Comparison of ENCODE assay signal across 24 mouse cellular contexts in genomic region chr1:155515866-155516265, GRCm38 (mm10). TPM values are rescaled to one million over a fixed set of nuclear protein-coding genes. Genes with fewer than 3 reads are reported as not detected.
DNase-seq lines count a peak whose midpoint lies in the region; ATAC-seq and TF ChIP-seq lines count a peak whose summit lies in the region.
"Had no signal": no experiment of that assay in that cellular context is flagged by ENCODE, and none has a peak within 500 bp of the region (broad histone marks: within the 10 kb centered on the region; RNA-seq: fewer than 3 reads in every experiment).

No protein-coding gene starts in this region.

- no peak for TF ChIP-seq CTCF in brain, embryonic 14.5 days (IDR thresholded peaks at IDR 0.05; ENCODE audit: borderline replicate concordance, extremely low read depth, insufficient read depth, insufficient read length)
- TF ChIP-seq CTCF in lung, postnatal 0 days (IDR thresholded peaks at IDR 0.05): no peak

- peaks cover 9% of the 10 kb centered on the region; the same call in 1 of the 2 replicates for H3K4me1 ChIP-seq in forebrain, embryonic 16.5 days (replicated peaks; ENCODE audit: control insufficient read depth, insufficient read depth, low read length)
- H3K4me1 ChIP-seq in forebrain, embryonic 10.5 days: peaks cover 17% of the 10 kb centered on the region
- H3K4me1 ChIP-seq in lung, postnatal 0 days (ENCODE audit: insufficient read depth, low read depth, low read length): no peaks in the 10 kb centered on the region
- H3K4me1 ChIP-seq: embryonic facial prominence, embryonic 12.5 days; heart, embryonic 10.5 days; kidney, embryonic 15.5 days; limb, embryonic 15.5 days; midbrain, embryonic 15.5 days; neural tube, embryonic 13.5 days; stomach, embryonic 15.5 days had no signal

- H3K4me3 ChIP-seq in forebrain, embryonic 16.5 days (replicated peaks; ENCODE audit: low read length): no peak overlapping the region
- H3K4me3 ChIP-seq in forebrain, embryonic 10.5 days: no peak overlapping the region
- no peak overlapping the region for H3K4me3 ChIP-seq in lung, postnatal 0 days (ENCODE audit: low read depth, low read length)
- H3K4me3 ChIP-seq: embryonic facial prominence, embryonic 12.5 days; heart, embryonic 10.5 days; kidney, embryonic 15.5 days; limb, embryonic 15.5 days; megakaryocyte, embryonic 14.5 days; midbrain, embryonic 15.5 days; myocyte; neural tube, embryonic 13.5 days; stomach, embryonic 15.5 days had no signal

- H3K27ac ChIP-seq in forebrain, embryonic 16.5 days (ENCODE audit: low read length): 0 out of 2 replicates have a peak overlapping the region, but pooled peaks have one; percentile 50
- no peak overlapping the region for H3K27ac ChIP-seq in forebrain, embryonic 10.5 days
- H3K27ac ChIP-seq in lung, postnatal 0 days (ENCODE audit: low read length): no peak overlapping the region
- H3K27ac ChIP-seq: embryonic facial prominence, embryonic 12.5 days; gastrocnemius, adult 2 months; heart, embryonic 10.5 days; kidney, embryonic 15.5 days; limb, embryonic 15.5 days; liver, embryonic 14.5 days; stomach, embryonic 15.5 days had no signal

- TF ChIP-seq EP300 in lung, postnatal 0 days (IDR thresholded peaks at IDR 0.05): no peak

- no peak overlapping the region for H3K4me2 ChIP-seq in forebrain, embryonic 16.5 days (ENCODE audit: low read length)
- no peak overlapping the region for H3K4me2 ChIP-seq in lung, postnatal 0 days (replicated peaks; ENCODE audit: low read depth, low read length)
- H3K4me2 ChIP-seq: embryonic facial prominence, embryonic 12.5 days; kidney, embryonic 15.5 days; limb, embryonic 15.5 days; lung, embryonic 14.5 days; midbrain, embryonic 15.5 days; neural tube, embryonic 13.5 days; stomach, embryonic 15.5 days had no signal

- DNase-seq in forebrain, embryonic 10.5 days (ENCODE audit: extremely low spot score, low spot score): no peak
- peak; percentile 61 for DNase-seq in brain, embryonic 14.5 days (ENCODE audit: low read depth)
- DNase-seq in cerebellum, adult 18-20 months: peak; percentile 50 to 60
- DNase-seq in cerebellum, postnatal 14 days: peak; percentile 77 to 87
- DNase-seq in ovary, postnatal 36 days (ENCODE audit: low spot score): no peak
- DNase-seq in lung, postnatal 0 days (ENCODE audit: low spot score): no peak

- peak; percentile 18; the same call in 1 of the 2 replicates for ATAC-seq in forebrain, embryonic 16.5 days
- ATAC-seq in lung, postnatal 0 days: no peak
- ATAC-seq: hindbrain, embryonic 16.5 days; intestine, embryonic 16.5 days; midbrain, embryonic 15.5 days had no signal

- H3K36me3 ChIP-seq in forebrain, embryonic 16.5 days (ENCODE audit: control insufficient read depth, insufficient read depth): no peaks in the 10 kb centered on the region
- H3K36me3 ChIP-seq in forebrain, embryonic 10.5 days (replicated peaks): no peaks in the 10 kb centered on the region
- no peaks in the 10 kb centered on the region for H3K36me3 ChIP-seq in lung, postnatal 0 days (ENCODE audit: insufficient read depth, low read length)
- H3K36me3 ChIP-seq: embryonic facial prominence, embryonic 12.5 days; G1E; heart, embryonic 10.5 days; kidney, embryonic 15.5 days; limb, embryonic 15.5 days; midbrain, embryonic 15.5 days; neural tube, embryonic 13.5 days; stomach, embryonic 15.5 days had no signal

- no peak for TF ChIP-seq POLR2A in brain, embryonic 14.5 days (IDR thresholded peaks at IDR 0.05; ENCODE audit: borderline replicate concordance, extremely low read depth, insufficient read depth, insufficient read length, poor library complexity, severe bottlenecking)

- 51% methylated on average over 4 of the region's 4 CpGs for WGBS in forebrain, embryonic 16.5 days
- WGBS in forebrain, embryonic 10.5 days: 92% methylated on average over 4 of the region's 4 CpGs
- 79% methylated on average over 4 of the region's 4 CpGs for WGBS in lung, postnatal 0 days

- H3K9ac ChIP-seq in forebrain, embryonic 16.5 days (replicated peaks; ENCODE audit: low read depth, low read length): no peak overlapping the region
- no peak overlapping the region for H3K9ac ChIP-seq in lung, postnatal 0 days (replicated peaks; ENCODE audit: low read depth)
- H3K9ac ChIP-seq: embryonic facial prominence, embryonic 12.5 days; kidney, embryonic 15.5 days; limb, embryonic 15.5 days; liver, embryonic 14.5 days; lung, embryonic 14.5 days; midbrain, embryonic 15.5 days; neural tube, embryonic 13.5 days; stomach, embryonic 15.5 days had no signal

- no peaks in the 10 kb centered on the region for H3K27me3 ChIP-seq in forebrain, embryonic 16.5 days (replicated peaks; ENCODE audit: control insufficient read depth, insufficient read depth, low read length)
- H3K27me3 ChIP-seq in forebrain, embryonic 10.5 days (ENCODE audit: poor library complexity, severe bottlenecking): no peaks in the 10 kb centered on the region
- no peaks in the 10 kb centered on the region for H3K27me3 ChIP-seq in lung, postnatal 0 days (replicated peaks; ENCODE audit: insufficient read depth, low read length)
- H3K27me3 ChIP-seq: CH12.LX; embryonic facial prominence, embryonic 12.5 days; kidney, embryonic 15.5 days; limb, embryonic 15.5 days; megakaryocyte, embryonic 14.5 days; midbrain, embryonic 15.5 days; neural tube, embryonic 13.5 days; Patski; stomach, embryonic 15.5 days had no signal

- H3K9me3 ChIP-seq in forebrain, embryonic 16.5 days (ENCODE audit: control insufficient read depth, low read length): peaks cover 4% of the 10 kb centered on the region
- peaks cover 14% of the 10 kb centered on the region for H3K9me3 ChIP-seq in forebrain, embryonic 10.5 days
- H3K9me3 ChIP-seq in lung, postnatal 0 days (ENCODE audit: low read length): no peaks in the 10 kb centered on the region
- H3K9me3 ChIP-seq: G1E; heart, embryonic 10.5 days; limb, embryonic 15.5 days; midbrain, embryonic 15.5 days; stomach, embryonic 15.5 days had no signal

RNA-seq across cellular contexts. Expression of gene Acbd6, which starts 42.1 kb away (rescaled TPM):
- 84.4 and 87.4 TPM in 2 replicates for polyA plus RNA-seq in forebrain, embryonic 16.5 days (2015; fragmentation: Nextera tagmentation; extraction: Ambion mirVana)
- polyA plus RNA-seq in forebrain, embryonic 10.5 days (2016; fragmentation: Nextera tagmentation; extraction: Ambion mirVana): 72.5 and 73.2 TPM in 2 replicates
- 98.6 and 121 TPM in 2 replicates for polyA plus RNA-seq in brain, embryonic 14.5 days (2012; rRNA removed)
- 57.6 and 59.4 TPM in 2 replicates for polyA plus RNA-seq in lung, postnatal 0 days (2015; fragmentation: Nextera tagmentation; extraction: Ambion mirVana)

Comparison
In these comparisons a context has a peak if more than half of its experiments do, and no peak if none do; other contexts are left out.
1. DNase-seq: peak in brain, embryonic 14.5 days (single experiment), cerebellum, adult 18-20 months (2 of 2) and cerebellum, postnatal 14 days (2 of 2); none in forebrain, embryonic 10.5 days (single experiment), ovary, postnatal 36 days (single experiment) and lung, postnatal 0 days (single experiment).